Mouse (Mus musculus) testis, postnatal 10 days (tissue): ENCODE measurements around the gene St6galnac3.

Source experiments
- DNase-seq: peaks from one replicate; pipeline ENCODE4 v3.0.0; 2021; ENCODE audit warnings: low spot score

The St6galnac3 gene

GRCm38 (mm10) chr3:153348797-153349465, 376.0 kb downstream of the St6galnac3 start:
- DNase-seq: no peak

GRCm38 (mm10) chr3:153344979-153345378, 380.0 kb downstream of the St6galnac3 start:
- DNase-seq: no peak

DNA sequence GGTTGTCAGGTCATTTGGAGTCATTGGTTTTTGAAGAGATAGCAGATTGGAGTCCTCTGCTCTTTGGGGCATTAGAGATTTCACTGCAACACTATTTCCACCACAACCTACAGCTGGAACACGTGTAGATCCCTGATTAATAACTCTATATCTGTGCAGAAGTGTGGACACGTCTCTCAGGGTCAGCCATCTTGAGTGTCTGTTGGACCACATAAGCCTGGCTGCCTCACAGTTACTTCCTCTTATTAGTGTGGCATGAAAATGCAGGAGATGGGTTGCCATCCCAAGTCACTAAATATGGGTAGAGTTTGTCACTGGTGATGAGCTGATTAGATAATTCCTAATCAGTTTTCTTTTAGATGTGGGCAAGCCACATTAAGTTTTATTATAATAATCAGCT, 385.0 kb downstream of the St6galnac3 start:
- no peak for DNase-seq

DNA sequence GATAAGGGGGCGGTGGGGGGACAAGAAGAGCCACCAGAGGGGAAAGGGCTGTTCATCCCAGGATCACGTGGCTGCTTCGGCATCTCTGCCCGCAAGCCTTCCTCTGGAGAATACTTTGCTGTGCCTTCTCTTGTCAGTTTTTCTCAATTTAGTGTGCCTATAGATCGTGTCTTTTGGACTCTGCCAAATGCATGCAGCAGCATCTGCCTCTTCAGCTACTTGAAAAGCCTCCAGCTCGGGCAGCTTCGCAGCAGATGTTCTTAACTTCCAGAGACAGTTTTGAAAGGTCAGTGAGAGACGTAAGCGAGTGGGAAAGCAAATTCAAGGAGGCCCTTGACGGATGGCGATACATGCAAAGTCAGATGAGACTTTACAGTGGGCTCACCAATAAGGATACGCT, 385.9 kb downstream of the St6galnac3 start:
- DNase-seq: no peak

- DNase-seq: no peak
Measured at GRCm38 (mm10) chr3:153337779-153338178, 387.2 kb downstream of the St6galnac3 start.

DNA sequence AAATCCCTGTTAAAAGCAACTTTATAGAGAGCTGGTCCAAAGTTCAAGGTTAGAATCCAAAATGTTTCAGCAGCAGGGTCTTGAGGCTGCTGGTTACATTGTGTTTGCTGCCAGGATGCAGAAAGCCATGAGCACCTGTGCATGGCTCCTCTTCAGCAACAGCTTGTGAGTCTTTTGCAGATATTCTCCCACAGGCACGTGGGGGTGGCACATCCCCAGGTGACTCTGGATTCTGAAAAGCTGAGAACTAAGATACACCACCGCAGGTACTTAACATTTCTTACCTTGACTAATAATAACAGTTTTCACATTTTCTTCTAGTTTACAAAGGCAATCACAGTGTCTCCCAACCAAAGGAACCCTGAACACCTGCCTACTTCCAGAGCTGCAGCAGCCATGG, 387.8 kb downstream of the St6galnac3 start:
- no peak for DNase-seq

DNA sequence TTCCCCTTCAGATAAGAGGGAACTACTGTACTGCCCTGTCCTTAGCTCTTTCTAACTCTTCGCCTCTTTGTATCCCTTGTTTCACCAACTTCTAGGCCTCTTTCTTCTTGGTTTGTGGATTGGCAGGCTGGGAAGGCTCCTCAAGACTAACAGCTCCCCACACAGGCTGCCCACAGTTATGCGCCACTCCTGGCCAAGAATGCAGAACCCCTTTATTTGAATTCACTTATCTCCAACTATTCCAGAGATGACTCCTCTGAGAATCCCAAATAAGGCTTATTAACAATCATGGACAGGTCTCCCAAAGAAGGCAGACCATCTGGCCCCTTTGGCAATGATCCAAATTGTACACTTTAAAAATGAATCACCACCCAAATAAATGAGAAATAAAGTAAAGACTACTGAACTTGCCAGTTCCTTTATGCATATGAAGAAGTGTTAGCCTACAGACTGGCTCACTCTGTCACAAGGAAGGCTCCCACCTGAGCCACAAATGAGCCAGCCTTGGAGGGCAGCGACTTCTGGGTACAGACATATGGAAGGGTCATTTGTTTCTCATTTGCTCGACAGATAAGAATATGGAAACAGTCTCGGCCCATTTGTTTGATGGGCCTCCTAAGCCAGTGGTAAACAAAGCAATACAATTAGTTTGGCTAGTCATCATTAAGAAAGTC, 390.7 kb downstream of the St6galnac3 start:
- DNase-seq: no peak

- no peak for DNase-seq
Measured at GRCm38 (mm10) chr3:153324307-153324706, 400.7 kb downstream of the St6galnac3 start.

DNA sequence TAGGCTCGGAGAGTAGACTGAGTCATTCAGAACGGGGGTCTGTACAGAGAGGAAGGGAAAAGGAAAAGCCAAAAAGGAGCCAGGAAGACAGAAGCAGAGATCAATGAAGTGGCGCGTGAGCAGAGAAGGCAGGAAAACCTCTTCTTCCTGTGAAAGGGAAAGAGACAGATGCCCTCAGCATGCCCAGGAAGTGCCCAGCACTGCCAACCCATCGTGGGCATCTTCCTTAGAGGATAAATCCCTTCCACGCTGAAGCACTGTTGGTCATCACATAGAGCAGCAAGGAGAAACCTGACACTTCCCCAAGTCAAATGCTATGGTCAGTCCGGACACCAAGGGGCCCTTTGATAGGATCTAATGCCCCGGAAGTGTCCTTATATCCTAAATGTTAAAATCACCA, 401.5 kb downstream of the St6galnac3 start:
- DNase-seq: no peak

DNA sequence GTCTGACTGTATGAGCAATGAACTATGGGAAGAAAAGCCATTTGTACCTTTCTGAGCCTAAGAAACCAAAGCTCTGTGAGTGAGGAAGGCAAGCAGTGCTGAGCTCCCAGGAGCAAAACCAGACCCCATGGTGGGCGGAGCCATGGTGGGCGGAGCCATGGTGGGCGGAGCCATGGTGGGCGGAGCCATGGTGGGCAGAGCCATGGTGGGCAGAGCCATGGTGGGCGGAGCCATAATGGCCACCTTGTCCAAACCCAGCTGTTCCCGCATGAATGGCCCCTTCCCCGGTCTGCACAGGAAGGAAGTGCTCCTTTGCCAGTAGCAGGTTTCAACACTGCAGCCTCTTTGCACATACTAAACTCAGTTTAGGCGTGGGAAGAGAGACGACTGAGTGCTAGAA, 411.4 kb downstream of the St6galnac3 start:
- no peak for DNase-seq

DNA sequence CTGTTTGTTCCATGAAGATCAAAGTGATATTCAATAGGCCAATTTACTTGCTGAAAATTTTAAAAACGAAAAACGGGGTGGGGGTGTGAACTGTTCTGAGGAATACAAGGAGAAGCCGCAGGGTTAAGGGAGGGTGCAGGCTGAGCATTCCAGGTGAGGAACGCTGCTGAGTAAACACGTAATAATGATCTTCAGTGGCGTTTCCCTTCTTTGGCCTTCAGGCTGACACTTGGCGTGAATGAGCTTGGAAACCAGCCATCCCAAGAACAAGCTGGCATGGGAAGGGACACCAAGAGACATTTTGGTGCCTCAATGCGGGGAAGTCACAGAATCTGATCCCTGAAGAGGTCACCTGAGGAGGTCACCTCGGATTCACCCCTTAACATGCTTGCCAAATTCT, 411.8 kb downstream of the St6galnac3 start:
- DNase-seq: no peak

DNA sequence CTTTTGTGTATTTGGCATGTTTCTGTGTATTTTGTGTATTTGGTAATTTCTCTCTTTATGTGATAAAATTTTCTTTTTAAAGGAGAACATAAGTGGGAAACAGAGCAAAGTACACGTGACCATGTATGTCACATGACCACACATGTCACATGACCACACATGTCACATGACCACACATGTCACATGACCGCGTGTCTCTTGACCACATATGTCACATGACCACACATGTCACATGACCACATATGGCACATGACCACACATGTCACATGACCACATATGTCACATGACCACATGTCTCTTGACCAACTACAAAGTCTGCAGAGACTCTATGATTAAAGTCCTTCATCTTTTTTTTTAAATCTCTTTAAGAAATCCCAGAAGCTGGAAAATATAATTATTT, 413.0 kb downstream of the St6galnac3 start:
- no peak for DNase-seq

- no peak for DNase-seq
Measured at GRCm38 (mm10) chr3:153308379-153308778, 416.6 kb downstream of the St6galnac3 start.

DNA sequence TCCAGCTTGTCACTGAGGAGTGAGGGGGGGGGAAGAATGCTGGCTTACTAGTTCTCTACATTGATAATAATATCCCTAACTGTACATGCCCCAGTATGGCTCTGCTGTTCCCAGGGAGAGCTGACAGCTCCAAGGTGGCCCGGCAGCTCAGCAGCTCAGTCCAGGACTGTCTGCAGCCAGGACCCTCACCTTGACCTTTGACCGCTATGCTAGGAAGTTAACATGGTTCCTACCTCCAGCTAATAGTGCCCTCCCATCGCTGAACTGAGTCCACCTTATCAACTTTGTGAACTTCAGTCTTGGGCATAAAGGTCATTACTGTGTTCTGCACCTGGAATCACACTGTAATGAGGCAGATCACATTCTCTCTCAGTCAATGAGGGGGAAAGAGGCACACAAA, 419.8 kb downstream of the St6galnac3 start:
- no peak for DNase-seq

DNA sequence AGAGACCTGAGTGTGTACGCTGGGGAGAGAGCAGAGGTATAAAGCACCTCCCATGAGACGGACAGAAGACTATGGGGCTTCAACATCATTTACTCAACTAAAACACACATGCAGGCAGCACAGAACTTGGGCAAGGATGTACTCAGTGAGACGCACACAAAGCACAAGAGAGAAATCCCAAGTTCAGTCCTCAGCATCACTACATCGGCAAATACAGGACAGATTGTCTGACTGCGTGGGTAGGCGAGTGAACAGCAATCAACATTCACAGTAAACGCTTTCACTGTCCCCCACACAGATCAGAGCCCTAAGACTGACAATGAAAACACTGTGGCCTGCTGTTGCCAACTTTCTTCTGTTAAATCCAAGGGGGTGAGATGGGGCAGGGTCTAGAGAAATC, 422.6 kb downstream of the St6galnac3 start:
- no peak for DNase-seq

GRCm38 (mm10) chr3:153296375-153297068, 428.5 kb downstream of the St6galnac3 start:
- DNase-seq: no peak

DNA sequence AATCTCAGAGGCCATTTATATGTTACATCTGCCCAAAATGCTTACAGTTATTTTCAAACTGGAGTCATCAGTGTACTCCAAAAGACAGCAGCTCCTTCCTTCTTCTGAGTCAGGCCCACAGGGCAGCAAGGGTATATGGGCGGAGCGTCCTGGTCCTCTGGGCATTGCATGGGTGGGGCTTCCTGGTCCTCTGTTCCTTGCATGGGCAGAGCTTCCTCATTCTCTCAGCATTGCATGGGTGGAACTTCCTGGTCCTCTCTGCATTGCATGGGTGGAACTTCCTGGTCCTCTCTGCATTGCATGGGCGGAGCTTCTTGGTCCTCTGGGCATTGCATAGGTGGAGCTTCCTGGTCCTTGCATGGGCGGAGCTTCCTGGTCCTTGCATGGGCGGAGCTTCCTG, 432.1 kb downstream of the St6galnac3 start:
- DNase-seq: no peak

DNA sequence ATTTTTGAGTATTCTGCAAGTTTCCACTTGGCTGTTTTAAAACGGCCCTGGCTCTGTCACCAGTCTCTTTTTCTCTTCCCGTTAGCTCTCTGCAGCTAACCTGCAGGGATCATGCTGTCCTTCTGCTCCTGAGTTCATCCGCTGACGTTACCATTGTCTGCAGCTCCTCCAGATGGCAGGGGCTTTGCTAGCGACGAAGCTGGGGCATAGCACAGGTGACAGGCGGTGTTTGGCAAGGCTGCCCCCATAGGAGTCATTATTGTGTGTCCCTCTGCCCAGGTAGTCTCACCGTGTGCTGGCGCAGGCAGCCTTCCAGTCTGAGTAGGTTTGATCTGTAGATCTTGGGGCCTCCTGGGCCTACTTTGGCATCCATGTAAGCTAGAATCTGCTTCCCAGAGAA, 432.6 kb downstream of the St6galnac3 start:
- DNase-seq: no peak

- no peak for DNase-seq
Measured at GRCm38 (mm10) chr3:153291406-153292045, 433.4 kb downstream of the St6galnac3 start.

DNA sequence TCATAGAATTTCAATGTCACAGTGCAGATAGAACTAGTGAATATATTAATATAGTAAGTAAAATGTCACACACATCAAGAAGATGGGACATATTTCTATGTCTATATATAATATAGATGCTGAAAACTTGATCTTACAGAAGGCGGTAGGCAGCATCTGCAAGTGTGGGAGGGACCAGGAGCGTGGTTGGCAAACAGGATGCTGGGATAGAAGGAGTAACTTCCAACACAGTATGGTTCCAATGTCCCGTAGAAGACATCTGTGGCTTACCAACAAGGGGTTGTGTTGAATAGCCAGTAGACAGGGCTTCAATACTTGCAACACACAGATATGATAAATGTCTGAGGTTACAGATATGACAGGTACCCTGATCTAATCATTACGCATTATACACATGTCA, 435.0 kb downstream of the St6galnac3 start:
- no peak for DNase-seq

GRCm38 (mm10) chr3:153287564-153287963, 437.4 kb downstream of the St6galnac3 start:
- DNase-seq: no peak

- no peak for DNase-seq
Measured at GRCm38 (mm10) chr3:153287081-153287480, 437.9 kb downstream of the St6galnac3 start.
